Mouse (Mus musculus) heart, postnatal 4 days (tissue): ENCODE measurements at regions not wholly inside any gene's neighbourhood (a gene's known extent, or its start where the extent isn't known, plus 50 kb on each side); places are given as distances from the start of the nearest gene placed in this dataset.

ENCODE experiments used
- DNase-seq: peaks from one replicate; pipeline ENCODE4 v3.0.0; 2021

- DNase-seq: no peak
Observed at GRCm38 (mm10) chr4:75884371-75884770, 606.3 kb upstream of the Dmac1 start.

- DNase-seq: no peak
Observed at GRCm38 (mm10) chr4:75869771-75870170, 591.7 kb upstream of the Dmac1 start.

GRCm38 (mm10) chr4:75861076-75861475, 583.0 kb upstream of the Dmac1 start:
- no peak for DNase-seq

GRCm38 (mm10) chr4:75857769-75858408, 579.8 kb upstream of the Dmac1 start:
- no peak for DNase-seq

- DNase-seq: no peak
Observed at GRCm38 (mm10) chr4:75855688-75856296, 577.7 kb upstream of the Dmac1 start.

GRCm38 (mm10) chr4:75850343-75850742, 572.2 kb upstream of the Dmac1 start:
- DNase-seq: no peak

GRCm38 (mm10) chr4:75847675-75848385, 569.7 kb upstream of the Dmac1 start:
- DNase-seq: no peak

GRCm38 (mm10) chr4:75845021-75845420, 566.9 kb upstream of the Dmac1 start:
- DNase-seq: peak; percentile 59

- DNase-seq: no peak
Observed at GRCm38 (mm10) chr4:75838619-75839018, 560.5 kb upstream of the Dmac1 start.

GRCm38 (mm10) chr4:75827082-75827711, 549.1 kb upstream of the Dmac1 start:
- DNase-seq: peak; percentile 32

- no peak for DNase-seq
Observed at GRCm38 (mm10) chr4:75819193-75819603, 541.1 kb upstream of the Dmac1 start.

GRCm38 (mm10) chr4:75816026-75816425, 537.9 kb upstream of the Dmac1 start:
- DNase-seq: no peak

GRCm38 (mm10) chr4:75812266-75812665, 534.2 kb upstream of the Dmac1 start:
- no peak for DNase-seq

GRCm38 (mm10) chr4:75801870-75802269, 523.8 kb upstream of the Dmac1 start:
- DNase-seq: peak; percentile 8

- no peak for DNase-seq
Observed at GRCm38 (mm10) chr4:75801156-75801555, 523.1 kb upstream of the Dmac1 start.

GRCm38 (mm10) chr4:75791789-75792188, 513.7 kb upstream of the Dmac1 start:
- DNase-seq: no peak

GRCm38 (mm10) chr4:75790920-75791589, 513.0 kb upstream of the Dmac1 start:
- no peak for DNase-seq

- DNase-seq: no peak
Observed at GRCm38 (mm10) chr4:75787405-75787804, 509.3 kb upstream of the Dmac1 start.

- DNase-seq: no peak
Observed at GRCm38 (mm10) chr4:75786391-75786790, 508.3 kb upstream of the Dmac1 start.

- no peak for DNase-seq
Observed at GRCm38 (mm10) chr4:75779492-75779891, 501.4 kb upstream of the Dmac1 start.

- DNase-seq: no peak
Observed at GRCm38 (mm10) chr4:75764141-75764540, 486.0 kb upstream of the Dmac1 start.

- DNase-seq: no peak
Observed at GRCm38 (mm10) chr4:75744605-75745004, 466.5 kb upstream of the Dmac1 start.

- DNase-seq: no peak
Observed at GRCm38 (mm10) chr4:75741585-75741984, 463.5 kb upstream of the Dmac1 start.
